Mouse (Mus musculus): ENCODE data around the gene Agxt. TPM values are rescaled to one million over a fixed set of nuclear protein-coding genes. Genes with fewer than 3 reads are reported as not detected.

Gene Agxt
- polyA plus RNA-seq, 1 experiment from 2014 or later = not detected

GRCm38 (mm10) chr1:93124066-93124465, 11.0 kb upstream of the Agxt start:
- Histone ChIP-seq H3K9me3 (no peaks in the 10 kb centered on the region), H3K4me1 (no peaks in the 10 kb centered on the region), H3K27me3 (no peaks in the 10 kb centered on the region), H3K9ac (replicated peaks) (no peak overlapping the region), H3K36me3 (no peaks in the 10 kb centered on the region), H3K4me3 (no peak overlapping the region), H3K27ac (replicated peaks) (no peak overlapping the region), H3K4me2 (replicated peaks) (no peak overlapping the region)
- ATAC-seq (replicated peaks) = no peak
- 86% methylated on average over 8 of the region's 8 CpGs for WGBS

GRCm38 (mm10) chr1:93125256-93125655, 9.8 kb upstream of the Agxt start:
- Histone ChIP-seq H3K4me1 (no peaks in the 10 kb centered on the region), H3K27ac (replicated peaks) (no peak overlapping the region), H3K9ac (replicated peaks) (no peak overlapping the region), H3K27me3 (no peaks in the 10 kb centered on the region), H3K36me3 (no peaks in the 10 kb centered on the region), H3K9me3 (no peaks in the 10 kb centered on the region), H3K4me3 (no peak overlapping the region), H3K4me2 (replicated peaks) (no peak overlapping the region)
- no peak for ATAC-seq (replicated peaks)
- 71% methylated on average over 5 of the region's 5 CpGs for WGBS

- Histone ChIP-seq H3K4me3 (no peak overlapping the region), H3K36me3 (no peaks in the 10 kb centered on the region), H3K4me2 (replicated peaks) (no peak overlapping the region), H3K9me3 (no peaks in the 10 kb centered on the region), H3K4me1 (no peaks in the 10 kb centered on the region), H3K9ac (replicated peaks) (no peak overlapping the region), H3K27me3 (no peaks in the 10 kb centered on the region), H3K27ac (replicated peaks) (no peak overlapping the region)
- 89% methylated on average over 8 of the region's 8 CpGs for WGBS
- ATAC-seq (replicated peaks) = no peak
Observed at GRCm38 (mm10) chr1:93128209-93128608, 6.8 kb upstream of the Agxt start.

DNA sequence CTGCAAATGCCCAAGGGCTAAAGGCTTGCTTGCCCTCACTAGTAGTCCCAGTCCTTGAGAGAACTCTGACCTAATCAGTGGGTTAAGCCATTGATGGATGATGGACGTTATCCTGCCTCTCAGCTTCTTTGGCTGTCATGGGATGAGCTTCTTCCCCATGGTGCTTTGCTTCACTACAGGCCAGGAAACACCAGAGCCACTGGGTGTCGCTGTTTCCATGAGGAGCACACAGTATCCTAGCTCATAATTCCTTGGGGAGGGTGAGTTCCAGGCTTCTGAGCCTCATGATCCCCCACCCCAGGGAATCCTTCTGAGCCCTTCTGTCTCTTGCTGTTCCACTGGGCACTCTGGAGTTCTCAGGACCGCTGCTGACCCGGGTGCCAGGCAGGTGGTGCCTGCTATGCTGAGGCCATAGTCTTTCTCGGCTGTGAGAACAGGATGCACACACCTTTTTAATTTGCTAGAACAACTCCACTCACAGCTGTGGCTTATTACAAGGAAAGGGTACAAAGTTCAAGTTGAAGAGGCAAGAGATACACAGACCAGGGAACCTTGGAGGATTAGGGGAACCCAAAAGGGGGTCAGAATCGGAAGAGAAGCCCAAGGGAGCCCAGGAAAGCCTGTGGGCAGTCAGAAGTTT, 6.2 kb upstream of the Agxt start:
- Histone ChIP-seq H3K9me3 (no peaks in the 10 kb centered on the region), H3K4me3 (no peak overlapping the region), H3K27me3 (no peaks in the 10 kb centered on the region), H3K9ac (replicated peaks) (no peak overlapping the region), H3K4me2 (replicated peaks) (no peak overlapping the region), H3K36me3 (no peaks in the 10 kb centered on the region), H3K27ac (replicated peaks) (no peak overlapping the region), H3K4me1 (no peaks in the 10 kb centered on the region)
- WGBS = 24% methylated on average over 6 of the region's 6 CpGs
- ATAC-seq (replicated peaks) = no peak

- no peak overlapping the region for H3K9ac ChIP-seq (replicated peaks)
- no peak overlapping the region for H3K4me2 ChIP-seq (replicated peaks)
- no peak overlapping the region for H3K27ac ChIP-seq (replicated peaks)
- H3K36me3 ChIP-seq = no peaks in the 10 kb centered on the region
- H3K9me3 ChIP-seq = no peaks in the 10 kb centered on the region
- no peaks in the 10 kb centered on the region for H3K27me3 ChIP-seq
- 71% methylated on average over 10 of the region's 10 CpGs for WGBS
- no peaks in the 10 kb centered on the region for H3K4me1 ChIP-seq
- H3K4me3 ChIP-seq = no peak overlapping the region
- ATAC-seq (replicated peaks) = no peak
Observed at GRCm38 (mm10) chr1:93130242-93130983, 4.6 kb upstream of the Agxt start.

DNA sequence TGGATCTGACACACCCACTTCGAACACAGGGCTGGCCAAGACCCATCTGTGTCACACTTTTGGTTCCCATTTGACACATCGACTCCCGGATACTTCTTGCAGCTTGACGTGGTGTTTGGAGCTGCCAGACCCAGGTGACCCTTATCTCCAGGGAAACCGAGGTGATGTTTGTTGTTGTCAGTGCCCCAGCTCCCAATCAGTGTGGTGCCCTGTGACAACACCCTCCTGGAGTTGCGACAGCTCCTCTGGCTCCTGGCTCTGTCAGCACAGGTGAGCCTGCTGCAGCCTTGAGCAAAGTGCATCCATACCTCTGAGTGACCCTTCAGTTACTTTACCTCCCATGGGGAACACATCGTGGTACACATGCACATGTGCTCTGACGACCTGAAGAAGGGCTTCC, 2.4 kb upstream of the Agxt start:
- Histone ChIP-seq H3K9ac (replicated peaks) (no peak overlapping the region), H3K9me3 (no peaks in the 10 kb centered on the region), H3K27ac (replicated peaks) (no peak overlapping the region), H3K4me1 (no peaks in the 10 kb centered on the region), H3K36me3 (no peaks in the 10 kb centered on the region), H3K27me3 (no peaks in the 10 kb centered on the region), H3K4me2 (replicated peaks) (no peak overlapping the region), H3K4me3 (no peak overlapping the region)
- 69% methylated on average over 8 of the region's 8 CpGs for WGBS
- ATAC-seq (replicated peaks) = no peak

- Histone ChIP-seq H3K27ac (replicated peaks) (no peak overlapping the region), H3K27me3 (no peaks in the 10 kb centered on the region), H3K4me2 (replicated peaks) (no peak overlapping the region), H3K4me1 (no peaks in the 10 kb centered on the region), H3K9me3 (no peaks in the 10 kb centered on the region), H3K36me3 (no peaks in the 10 kb centered on the region), H3K4me3 (no peak overlapping the region), H3K9ac (replicated peaks) (no peak overlapping the region)
- ATAC-seq (replicated peaks) = no peak
- 65% methylated on average over 6 of the region's 6 CpGs for WGBS
Observed at GRCm38 (mm10) chr1:93138534-93138933, 3.5 kb downstream of the Agxt start.

DNA sequence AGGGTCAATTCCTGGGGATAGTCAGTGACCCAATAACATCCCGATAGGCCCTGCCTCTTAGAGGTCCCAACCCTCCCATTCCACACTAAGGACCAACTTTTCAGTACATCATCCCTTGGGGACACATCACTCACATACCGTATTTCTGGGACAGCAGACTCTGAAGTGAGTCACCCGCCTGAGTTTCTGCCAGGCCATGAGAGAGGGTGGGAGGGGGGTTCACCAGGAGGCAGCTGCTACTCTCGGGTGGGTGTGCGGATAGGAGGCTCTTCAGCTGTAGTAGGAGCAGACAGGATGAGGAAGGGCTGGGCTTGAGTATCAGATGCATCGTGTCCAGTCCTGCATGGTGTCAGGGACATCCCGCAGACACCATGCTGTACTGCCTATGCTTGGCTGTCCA, 4.7 kb downstream of the Agxt start:
- no peak overlapping the region for H3K4me2 ChIP-seq (replicated peaks)
- H3K9me3 ChIP-seq = no peaks in the 10 kb centered on the region
- H3K4me3 ChIP-seq = no peak overlapping the region
- no peak overlapping the region for H3K27ac ChIP-seq (replicated peaks)
- H3K36me3 ChIP-seq = no peaks in the 10 kb centered on the region
- no peaks in the 10 kb centered on the region for H3K27me3 ChIP-seq
- 88% methylated on average over 7 of the region's 7 CpGs for WGBS
- no peak for ATAC-seq (replicated peaks)
- no peak overlapping the region for H3K9ac ChIP-seq (replicated peaks)
- no peaks in the 10 kb centered on the region for H3K4me1 ChIP-seq

GRCm38 (mm10) chr1:93142871-93143270, 7.8 kb downstream of the Agxt start:
- Histone ChIP-seq H3K9me3 (no peaks in the 10 kb centered on the region), H3K27ac (replicated peaks) (no peak overlapping the region), H3K4me3 (no peak overlapping the region), H3K4me1 (no peaks in the 10 kb centered on the region), H3K9ac (replicated peaks) (no peak overlapping the region), H3K36me3 (no peaks in the 10 kb centered on the region), H3K27me3 (no peaks in the 10 kb centered on the region), H3K4me2 (replicated peaks) (no peak overlapping the region)
- ATAC-seq (replicated peaks) = no peak
- WGBS = 92% methylated on average over 1 of the region's 1 CpGs

DNA sequence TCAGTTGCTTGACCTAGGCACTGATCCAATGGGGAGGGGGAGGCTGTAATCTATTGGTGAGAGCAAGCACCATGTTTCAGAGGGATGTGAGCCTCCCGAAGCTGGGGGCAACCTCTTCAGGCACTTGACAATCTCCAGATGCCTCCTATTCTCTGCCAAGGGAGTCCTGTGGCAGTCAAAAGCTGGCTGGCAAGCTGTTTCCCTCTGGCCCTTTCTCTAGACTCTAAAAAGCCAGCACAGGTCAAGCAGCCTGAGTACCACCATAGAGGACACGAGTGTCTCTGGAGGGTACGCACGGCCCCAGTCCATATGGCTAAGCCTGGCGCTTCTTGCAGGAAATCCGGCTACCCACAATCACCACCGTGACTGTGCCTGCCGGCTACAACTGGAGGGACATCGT, 9.1 kb downstream of the Agxt start:
- Histone ChIP-seq H3K36me3 (no peaks in the 10 kb centered on the region), H3K4me1 (no peaks in the 10 kb centered on the region), H3K27ac (replicated peaks) (no peak overlapping the region), H3K4me3 (no peak overlapping the region), H3K4me2 (replicated peaks) (no peak overlapping the region), H3K9me3 (no peaks in the 10 kb centered on the region), H3K27me3 (no peaks in the 10 kb centered on the region), H3K9ac (replicated peaks) (no peak overlapping the region)
- WGBS = 88% methylated on average over 9 of the region's 9 CpGs
- ATAC-seq (replicated peaks) = no peak

GRCm38 (mm10) chr1:93150907-93151661, 16.0 kb downstream of the Agxt start:
- ATAC-seq (replicated peaks) = no peak
- Histone ChIP-seq H3K27me3 (no peaks in the 10 kb centered on the region), H3K4me3 (no peak overlapping the region), H3K9ac (replicated peaks) (no peak overlapping the region), H3K4me1 (no peaks in the 10 kb centered on the region), H3K4me2 (replicated peaks) (no peak overlapping the region), H3K27ac (replicated peaks) (no peak overlapping the region), H3K36me3 (no peaks in the 10 kb centered on the region), H3K9me3 (no peaks in the 10 kb centered on the region)
- 61% methylated on average over 2 of the region's 2 CpGs for WGBS

GRCm38 (mm10) chr1:93157566-93157965, 22.5 kb downstream of the Agxt start:
- Histone ChIP-seq H3K4me2 (replicated peaks) (no peak overlapping the region), H3K4me1 (no peaks in the 10 kb centered on the region), H3K9me3 (no peaks in the 10 kb centered on the region), H3K36me3 (no peaks in the 10 kb centered on the region), H3K27ac (replicated peaks) (no peak overlapping the region), H3K4me3 (no peak overlapping the region), H3K9ac (replicated peaks) (no peak overlapping the region), H3K27me3 (no peaks in the 10 kb centered on the region)
- no peak for ATAC-seq (replicated peaks)
- 88% methylated on average over 4 of the region's 4 CpGs for WGBS
